Mouse (Mus musculus) kidney, postnatal 0 days (tissue): ENCODE measurements around the gene Cd3e. TPM values are rescaled to one million over a fixed set of nuclear protein-coding genes. Genes with fewer than 3 reads are reported as not detected.

ENCODE experiments used
- ATAC-seq: fragments of 200-750 bp; cut with Nextera tagmentation; replicated peaks from 2 replicates; pipeline ENCODE4 v1.8.0; 2017; ENCODE audit warnings: low read depth, moderate number of reproducible peaks, moderate TSS enrichment, moderate library complexity; ENCODE audit not compliant: low FRiP score
- DNase-seq: peaks from one replicate; pipeline ENCODE4 v3.0.0-alpha.2; 2016; ENCODE audit warnings: low spot score
- H3K27ac ChIP-seq: fragments of 300-500 bp; sonication (generic); 2 replicates; pipeline ENCODE4 v1.5.1; 2014; ENCODE audit warnings: mild to moderate bottlenecking
- H3K27me3 ChIP-seq: fragments of 300-500 bp; sonication (generic); 2 replicates; pipeline ENCODE4 v1.6.1; 2014; ENCODE audit warnings: low read length, mixed read lengths; ENCODE audit not compliant: insufficient read depth
- H3K36me3 ChIP-seq: fragments of 300-500 bp; sonication (generic); 2 replicates; pipeline ENCODE4 v1.6.1; 2014; ENCODE audit warnings: low read length, mixed read lengths; ENCODE audit not compliant: insufficient read depth
- H3K4me1 ChIP-seq: fragments of 300-500 bp; sonication (generic); replicated peaks from 2 replicates; pipeline ENCODE4 v1.6.1; 2014; ENCODE audit warnings: antibody characterized with exemption, low read length, mixed read lengths; ENCODE audit not compliant: insufficient read depth
- H3K4me2 ChIP-seq: fragments of 300-500 bp; sonication (generic); 2 replicates; pipeline ENCODE4 v1.6.1; 2014; ENCODE audit warnings: mild to moderate bottlenecking, low read length, moderate library complexity, mixed read lengths
- H3K4me3 ChIP-seq: fragments of 300-500 bp; sonication (generic); replicated peaks from 2 replicates; pipeline ENCODE4 v1.5.1; 2014; ENCODE audit warnings: low read depth, low read length
- H3K9ac ChIP-seq: fragments of 300-500 bp; sonication (generic); 2 replicates; pipeline ENCODE4 v1.6.1; 2014; ENCODE audit warnings: low read depth, low read length
- H3K9me3 ChIP-seq: fragments of 300-500 bp; sonication (generic); replicated peaks from 2 replicates; pipeline ENCODE4 v1.6.1; 2016; ENCODE audit warnings: low read length, inconsistent platforms, mixed read lengths
- CTCF ChIP-seq: IDR thresholded peaks from 2 replicates; pipeline ENCODE4 v1.5.1; 2016; ENCODE audit warnings: antibody characterized with exemption, low read depth, mild to moderate bottlenecking, moderate library complexity
- WGBS: fragments of 180-500 bp; shearing (Covaris S2); extraction: QIAGEN DNeasy Blood & Tissue Kit; methylation state at CpG from one replicate; pipeline ENCODE4 v1.1.7; 2014; 5-methylcytosine and 5-hydroxymethylcytosine counted together
- polyA plus RNA-seq: library from polyadenylated mRNA; unstranded; fragments of >200 nt; fragmentation: Nextera tagmentation; extraction: Ambion mirVana; gene quantifications from 2 replicates; pipeline ENCODE4 v1.2.1, GENCODE M21; 2015

Cd3e gene
- polyA plus RNA-seq, 1 experiment from 2014 or later = 0.08 TPM

DNA sequence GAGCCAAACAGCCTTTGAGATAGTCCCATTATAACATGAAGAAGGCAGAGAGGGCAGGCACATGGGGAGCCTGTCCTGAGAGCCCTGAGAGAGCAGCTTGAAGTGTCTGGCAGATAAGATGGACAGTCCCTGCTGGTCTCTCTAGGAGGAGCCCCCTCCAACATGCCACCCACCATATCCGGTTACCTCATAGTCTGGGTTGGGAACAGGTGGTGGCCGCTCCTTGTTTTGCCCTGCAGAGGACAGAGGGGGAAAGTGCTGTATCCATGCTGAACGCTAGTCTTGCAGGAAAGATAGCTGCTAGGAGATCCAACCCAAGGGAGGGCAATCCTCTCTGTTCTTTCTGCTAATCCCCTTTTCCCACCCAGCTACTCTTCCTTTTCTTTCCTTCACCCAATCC lies 9.2 kb downstream of the Cd3e start:
- no peak overlapping the region for H3K27ac ChIP-seq
- no peak overlapping the region for H3K9ac ChIP-seq
- H3K4me3 ChIP-seq = no peak overlapping the region
- no peak overlapping the region for H3K4me2 ChIP-seq
- ATAC-seq = no peak
- H3K4me1 ChIP-seq = no peaks in the 10 kb centered on the region
- no peaks in the 10 kb centered on the region for H3K9me3 ChIP-seq
- H3K27me3 ChIP-seq = no peaks in the 10 kb centered on the region
- peak; percentile 21 for DNase-seq
- no peaks in the 10 kb centered on the region for H3K36me3 ChIP-seq
- 52% methylated on average over 3 of the region's 3 CpGs for WGBS
- no peak for TF ChIP-seq CTCF

DNA sequence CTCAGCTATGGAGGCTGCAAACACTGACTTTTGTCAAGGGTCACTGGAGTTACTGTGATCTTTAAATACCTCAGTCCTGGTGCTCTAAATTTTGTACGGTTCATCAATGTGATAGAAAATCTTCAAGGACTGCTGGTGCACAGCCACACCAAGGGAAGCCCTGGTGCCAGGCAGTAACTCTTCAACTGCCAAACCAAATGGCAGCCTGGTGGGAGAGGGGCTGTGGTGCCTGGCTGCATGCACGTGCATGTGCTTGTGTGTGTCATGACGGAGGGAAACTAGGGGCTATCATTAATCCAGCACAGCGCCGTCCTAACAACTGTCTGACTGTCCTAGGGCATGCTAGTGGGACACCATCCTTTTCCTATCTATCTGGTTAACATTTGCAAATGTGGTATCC lies 9.7 kb downstream of the Cd3e start:
- no peak for TF ChIP-seq CTCF
- no peaks in the 10 kb centered on the region for H3K4me1 ChIP-seq
- DNase-seq = no peak
- no peak overlapping the region for H3K4me3 ChIP-seq
- no peak overlapping the region for H3K9ac ChIP-seq
- no peaks in the 10 kb centered on the region for H3K9me3 ChIP-seq
- WGBS = 51% methylated on average over 5 of the region's 5 CpGs
- ATAC-seq = no peak
- no peak overlapping the region for H3K4me2 ChIP-seq
- no peaks in the 10 kb centered on the region for H3K36me3 ChIP-seq
- no peak overlapping the region for H3K27ac ChIP-seq
- no peaks in the 10 kb centered on the region for H3K27me3 ChIP-seq

DNA sequence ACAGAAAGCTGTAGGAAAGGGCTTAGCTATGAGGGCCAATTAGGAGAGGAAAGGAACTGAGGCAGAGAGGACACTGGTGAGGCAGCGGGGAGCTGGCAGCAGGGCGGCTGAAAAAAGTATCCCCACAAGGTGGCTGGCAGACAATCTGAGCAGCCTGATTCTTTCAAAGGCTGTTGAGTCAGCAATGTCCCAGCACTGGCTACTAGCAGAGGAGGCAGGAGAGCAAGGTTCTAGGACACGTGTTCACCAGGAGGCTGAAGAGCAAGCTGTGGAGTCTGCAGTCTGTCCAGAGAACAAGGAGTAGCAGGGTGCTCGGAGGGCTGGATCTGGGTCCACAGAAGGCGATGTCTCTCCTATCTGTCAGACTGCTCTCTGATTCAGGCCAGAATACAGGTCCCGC lies 10.3 kb downstream of the Cd3e start:
- Histone ChIP-seq H3K4me1 (no peaks in the 10 kb centered on the region), H3K9me3 (no peaks in the 10 kb centered on the region), H3K4me3 (no peak overlapping the region), H3K27ac (no peak overlapping the region), H3K9ac (no peak overlapping the region), H3K36me3 (no peaks in the 10 kb centered on the region), H3K27me3 (no peaks in the 10 kb centered on the region), H3K4me2 (no peak overlapping the region)
- ATAC-seq (no peak; the same call in 1 of the 2 replicates), DNase-seq (peak; percentile 20)
- TF ChIP-seq CTCF = peak; percentile 12; the same call in 1 of the 2 replicates
- 54% methylated on average over 6 of the region's 6 CpGs for WGBS

- DNase-seq (no peak), ATAC-seq (no peak)
- Histone ChIP-seq H3K4me2 (no peak overlapping the region), H3K36me3 (no peaks in the 10 kb centered on the region), H3K9ac (no peak overlapping the region), H3K4me1 (no peaks in the 10 kb centered on the region), H3K27me3 (no peaks in the 10 kb centered on the region), H3K27ac (no peak overlapping the region), H3K9me3 (no peaks in the 10 kb centered on the region), H3K4me3 (no peak overlapping the region)
- no peak for TF ChIP-seq CTCF
- 43% methylated on average over 11 of the region's 11 CpGs for WGBS
Observed at GRCm38 (mm10) chr9:44998138-44998537, 11.3 kb downstream of the Cd3e start.

DNA sequence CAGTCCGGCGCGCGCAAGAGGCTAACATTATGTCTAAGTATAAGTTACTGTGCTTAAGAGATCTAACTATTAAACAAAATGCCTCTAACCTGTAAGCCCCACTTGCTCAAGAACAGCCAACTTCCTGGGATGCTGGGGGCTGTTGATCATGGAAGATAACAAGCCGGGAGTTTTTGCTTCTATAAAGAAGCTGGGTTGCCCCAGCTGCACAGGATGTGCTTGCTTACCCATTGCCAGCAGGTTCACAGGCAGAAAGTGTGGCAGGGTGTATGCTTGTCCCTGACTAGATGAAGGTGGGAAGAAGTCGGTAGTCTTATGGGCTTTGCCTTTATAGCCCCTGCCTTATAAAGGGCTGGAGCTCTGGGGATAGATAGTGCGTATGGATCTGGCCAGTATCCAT lies 12.8 kb downstream of the Cd3e start:
- DNase-seq (no peak), ATAC-seq (no peak)
- WGBS = 88% methylated on average over 7 of the region's 7 CpGs
- no peak overlapping the region for H3K9ac ChIP-seq
- no peaks in the 10 kb centered on the region for H3K27me3 ChIP-seq
- H3K4me1 ChIP-seq = no peaks in the 10 kb centered on the region
- no peak overlapping the region for H3K4me3 ChIP-seq
- no peak overlapping the region for H3K27ac ChIP-seq
- no peaks in the 10 kb centered on the region for H3K9me3 ChIP-seq
- H3K36me3 ChIP-seq = no peaks in the 10 kb centered on the region
- no peak overlapping the region for H3K4me2 ChIP-seq
- no peak for TF ChIP-seq CTCF

DNA sequence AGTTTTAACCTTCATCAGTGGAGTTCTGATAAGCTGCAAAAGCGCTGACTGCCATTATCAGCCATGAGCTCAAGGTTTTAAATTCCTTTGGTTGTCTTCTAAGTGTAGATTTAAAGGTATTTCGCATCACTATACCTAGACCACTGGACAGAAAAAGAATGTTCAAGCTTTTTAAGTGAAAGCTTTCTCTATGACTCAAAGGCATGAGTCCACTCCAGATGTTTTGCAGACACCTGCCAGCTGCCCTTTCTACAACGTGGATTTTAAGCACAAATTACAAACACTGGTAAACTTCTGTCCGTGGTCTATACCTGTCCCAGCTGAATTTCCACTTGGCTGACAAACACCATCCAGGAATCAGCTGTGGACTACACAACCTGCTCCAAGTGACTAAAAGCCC lies 14.5 kb downstream of the Cd3e start:
- H3K27ac ChIP-seq = no peak overlapping the region
- H3K4me2 ChIP-seq = no peak overlapping the region
- no peak overlapping the region for H3K4me3 ChIP-seq
- H3K36me3 ChIP-seq = no peaks in the 10 kb centered on the region
- 76% methylated on average over 4 of the region's 4 CpGs for WGBS
- no peak overlapping the region for H3K9ac ChIP-seq
- H3K9me3 ChIP-seq = no peaks in the 10 kb centered on the region
- no peaks in the 10 kb centered on the region for H3K4me1 ChIP-seq
- no peaks in the 10 kb centered on the region for H3K27me3 ChIP-seq
- no peak for TF ChIP-seq CTCF
- DNase-seq (no peak), ATAC-seq (no peak)

- Histone ChIP-seq H3K36me3 (no peaks in the 10 kb centered on the region), H3K9me3 (no peaks in the 10 kb centered on the region), H3K4me2 (no peak overlapping the region), H3K4me3 (no peak overlapping the region), H3K27me3 (no peaks in the 10 kb centered on the region), H3K4me1 (no peaks in the 10 kb centered on the region), H3K9ac (no peak overlapping the region), H3K27ac (no peak overlapping the region)
- ATAC-seq = no peak
- no peak for DNase-seq
- no peak for TF ChIP-seq CTCF
- 79% methylated on average over 2 of the region's 2 CpGs for whole genome bisulfite sequencing
Observed at GRCm38 (mm10) chr9:44993268-44993667, 16.2 kb downstream of the Cd3e start.
